ENCODE assay signal across 9 mouse cellular contexts in the genomic region with DNA sequence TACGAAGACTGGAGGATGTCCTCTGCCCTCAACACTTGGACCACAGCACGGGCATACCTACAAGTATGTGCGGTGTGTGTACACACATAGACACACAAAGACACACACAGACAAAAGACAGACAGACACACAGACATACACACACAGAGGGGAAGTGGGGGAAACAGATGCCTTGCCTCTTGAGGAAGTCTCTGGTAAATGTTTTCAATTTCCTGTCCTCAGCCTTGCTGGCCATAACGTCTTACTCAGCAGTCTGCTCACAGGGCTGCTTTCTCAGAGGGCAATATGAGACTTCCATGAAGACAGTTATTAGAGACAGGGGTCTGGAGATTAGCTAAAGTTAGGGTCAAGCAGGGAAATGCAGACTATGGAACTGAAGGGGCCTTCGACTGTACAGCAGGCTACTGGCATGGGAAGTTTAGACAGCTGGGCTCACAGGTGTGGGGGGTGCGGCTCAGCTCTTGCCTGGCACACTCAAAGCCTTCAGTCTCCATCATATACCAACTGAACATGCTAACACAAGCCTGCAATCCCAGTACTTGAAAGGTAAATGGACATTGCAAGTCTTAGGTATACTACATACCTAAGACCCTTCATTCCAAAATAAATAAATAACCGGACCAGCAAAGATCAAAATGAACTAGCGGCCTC.
A peak's percentile ranks its signal among the peaks of the same experiment; 100 is the strongest.
DNase-seq lines count a peak whose midpoint lies in the region; ATAC-seq lines count a peak whose summit lies in the region.
"Had no signal": no experiment of that assay in that cellular context is flagged by ENCODE, and none has a peak within 500 bp of the region (broad histone marks: within the 10 kb centered on the region; RNA-seq: fewer than 3 reads in every experiment).

No protein-coding gene starts in this region.

- no peaks in the 10 kb centered on the region for H3K9me3 ChIP-seq in intestine, embryonic 16.5 days (ENCODE audit: control insufficient read depth, low read length)

- WGBS in intestine, embryonic 16.5 days = 54% methylated on average over 8 of the region's 8 CpGs

- peak; percentile 36; the same call in 1 of the 2 replicates for ATAC-seq in intestine, embryonic 16.5 days

- H3K36me3 ChIP-seq in intestine, embryonic 16.5 days (ENCODE audit: control insufficient read depth, insufficient read depth, low read length) = no peaks in the 10 kb centered on the region

- H3K9ac ChIP-seq in intestine, embryonic 16.5 days (ENCODE audit: low read depth, low read length) = no peak overlapping the region

- no peak overlapping the region for H3K27ac ChIP-seq in intestine, embryonic 16.5 days (ENCODE audit: low read length)

- H3K4me1 ChIP-seq in intestine, embryonic 16.5 days (ENCODE audit: control insufficient read depth, insufficient read depth, low read length) = peaks cover 15% of the 10 kb centered on the region

- H3K4me3 ChIP-seq in intestine, embryonic 16.5 days (ENCODE audit: low read length) = no peak overlapping the region

- DNase-seq in embryo, embryonic 10.5 days (ENCODE audit: low spot score) = peak; percentile 36
- DNase-seq in embryo, embryonic 10 days (ENCODE audit: low spot score) = no peak
- DNase-seq in lung, postnatal 10 days = peak; percentile 43
- DNase-seq in lung, postnatal 36 days = no peak
- peak; percentile 44 for DNase-seq in thymus, postnatal 14 days
- no peak for DNase-seq in kidney, adult 9 months
- DNase-seq in adipocyte (ENCODE audit: low spot score) = no peak

- no peaks in the 10 kb centered on the region for H3K27me3 ChIP-seq in intestine, embryonic 16.5 days (replicated peaks; ENCODE audit: control insufficient read depth, insufficient read depth, low read length)
- H3K27me3 ChIP-seq: CH12.LX had no signal

- no peak overlapping the region for H3K4me2 ChIP-seq in intestine, embryonic 16.5 days (ENCODE audit: low read depth, low read length)

Comparison
In these comparisons a context has a peak if more than half of its experiments do, and no peak if none do; other contexts are left out.
1. DNase-seq: peak in embryo, embryonic 10.5 days (single experiment), lung, postnatal 10 days (single experiment) and thymus, postnatal 14 days (single experiment); none in embryo, embryonic 10 days (single experiment), lung, postnatal 36 days (single experiment), kidney, adult 9 months (single experiment) and adipocyte (single experiment).